Mouse (Mus musculus): ENCODE measurements around the gene Tssk4. TPM values are rescaled to one million over a fixed set of nuclear protein-coding genes. Genes with fewer than 3 reads are reported as not detected.

Tssk4 gene
- polyA plus RNA-seq (2021): 0.42 TPM

DNA sequence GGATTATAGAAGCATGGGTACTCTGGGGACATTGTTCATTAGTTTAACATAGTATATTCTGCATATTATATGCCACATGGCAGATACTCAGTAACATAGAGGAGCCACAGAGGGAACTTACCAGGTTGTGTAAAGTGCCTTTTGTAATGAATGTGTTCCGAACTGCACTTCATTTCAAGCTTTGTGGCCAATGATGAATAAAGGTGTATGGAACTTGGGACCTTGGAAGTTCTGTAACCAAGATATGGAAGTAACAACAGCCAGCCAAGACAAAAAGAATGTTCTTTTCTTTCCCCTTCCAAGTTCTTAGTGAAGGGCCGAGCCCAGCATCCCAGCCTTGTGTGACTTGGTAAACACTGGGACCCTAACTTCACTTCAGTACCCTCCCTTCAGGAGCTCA, at the start of gene Tssk4:
TSS of gene Tssk4 (plus strand) at position 301 of the 400 bp plus-strand sequence.
- no peak for DNase-seq (ENCODE audit: low read depth, low spot score)
- POLR2A ChIA-PET: interaction anchor here (0.9 kb wide), 1 partner anchor 8 kb away, joined by 4 read pairs; no protein-coding TSS in a partner anchor
- ATAC-seq: no peak

DNA sequence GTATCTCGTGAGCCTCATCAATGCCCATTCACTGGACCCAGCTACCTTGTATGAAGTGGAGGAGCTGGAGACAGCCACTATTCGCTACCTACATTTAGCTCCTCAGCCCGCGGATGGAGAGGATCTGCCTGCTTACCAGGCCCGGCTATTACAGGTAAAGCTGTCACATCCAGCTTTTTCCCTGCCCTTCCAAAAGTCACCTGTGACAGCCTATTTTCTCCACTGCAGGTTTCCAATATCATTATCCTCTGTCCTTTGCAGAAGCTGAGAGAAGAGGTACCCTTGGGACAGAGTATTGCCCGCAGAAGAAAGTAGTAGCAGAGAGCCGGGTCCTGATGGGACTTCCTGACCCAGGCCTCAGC, 46.7 kb upstream of the Tssk4 start, which contains the start of gene Irf9:
TSS of gene Irf9 (plus strand) at position 301 of the 362 bp plus-strand sequence.
- POLR2A ChIA-PET: interaction anchor here (1.3 kb wide), 1 partner anchor 43 kb away, joined by 3 read pairs; the partner anchor contains the start of genes A730061H03Rik and Dcaf11
- ATAC-seq (no peak), DNase-seq (ENCODE audit: low read depth, low spot score) (no peak)
- no peaks in the 10 kb centered on the region for H3K27me3 ChIP-seq
- TF ChIP-seq CTCF (IDR thresholded peaks at IDR 0.05): no peak
- in situ Hi-C loops (cut with MboI; ENCODE audit: low pct_unique_long_range_greater_than_20kb): no loop called here
- CTCF ChIA-PET: interaction anchor here (0.9 kb wide), 1 partner anchor 9 kb away, joined by 3 read pairs; no protein-coding TSS in a partner anchor

More for the DNA sequence above, at the start of gene Tssk4:
- no peak for TF ChIP-seq CTCF (IDR thresholded peaks at IDR 0.05)
- CTCF ChIA-PET: interaction anchor here (1.1 kb wide), 1 partner anchor 21 kb away, joined by 5 read pairs; no protein-coding TSS in a partner anchor
- in situ Hi-C loops (cut with MboI; ENCODE audit: low pct_unique_long_range_greater_than_20kb): no loop called here
- no peaks in the 10 kb centered on the region for H3K27me3 ChIP-seq

DNA sequence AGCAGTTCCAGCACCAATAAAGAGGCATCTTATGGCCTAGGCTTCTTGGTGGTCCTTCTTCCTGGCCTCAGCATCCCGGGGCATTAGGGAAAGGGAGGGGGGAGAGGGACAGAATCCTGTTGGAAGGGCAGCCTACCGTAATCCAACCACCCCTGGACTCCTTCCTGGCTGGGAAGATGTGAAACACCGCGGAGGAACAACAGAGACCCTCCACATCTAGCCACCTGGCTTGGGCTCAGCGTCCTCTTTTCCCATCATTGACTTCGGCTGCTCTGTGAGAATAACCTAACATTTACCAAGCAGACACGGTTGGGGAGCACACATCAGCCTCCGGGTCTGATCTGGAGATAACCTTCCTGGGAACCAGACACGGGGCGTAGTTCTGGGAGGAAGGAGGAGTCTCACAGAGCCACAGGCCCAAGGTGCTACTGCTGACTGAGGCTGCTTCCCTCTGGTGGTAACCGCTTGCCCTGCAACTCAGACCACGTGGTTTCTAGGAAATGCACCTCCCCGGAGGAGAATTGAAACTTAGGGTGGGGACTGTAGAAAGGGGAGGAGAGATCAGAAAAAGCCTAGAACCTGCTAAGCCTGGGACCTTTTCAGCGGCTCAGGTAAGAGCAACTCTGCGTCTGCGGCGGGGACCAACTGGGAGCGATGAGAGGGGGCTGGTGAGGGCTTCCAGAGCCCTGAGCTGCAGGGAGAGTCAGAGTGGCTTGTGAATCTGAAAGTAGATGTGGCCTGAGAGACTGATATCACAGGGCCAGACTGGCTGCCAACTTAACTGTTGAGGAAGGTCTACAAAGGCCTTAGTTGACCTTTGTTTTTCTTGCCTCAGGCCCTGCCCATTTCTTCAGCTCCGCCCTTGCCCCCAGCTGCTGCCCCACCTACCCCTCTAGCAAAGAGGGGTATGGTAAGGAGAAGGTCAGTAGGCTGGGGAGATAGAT, 46.1 kb upstream of the Tssk4 start:
- in situ Hi-C loops (cut with MboI; ENCODE audit: low pct_unique_long_range_greater_than_20kb): no loop called here
- ATAC-seq: peak; percentile 95
- POLR2A ChIA-PET: interaction anchor here (0.6 to 1.0 kb wide), 2 partner anchors 12 to 30 kb away, joined by 3 read pairs; partner anchors contain the start of gene Rnf31
- TF ChIP-seq CTCF (IDR thresholded peaks at IDR 0.05): no peak
- no peaks in the 10 kb centered on the region for H3K27me3 ChIP-seq
- CTCF ChIA-PET: interaction anchor here (0.9 kb wide), 1 partner anchor 9 kb away, joined by 3 read pairs; no protein-coding TSS in a partner anchor
- peak; percentile 80 for DNase-seq (ENCODE audit: low read depth, low spot score)

DNA sequence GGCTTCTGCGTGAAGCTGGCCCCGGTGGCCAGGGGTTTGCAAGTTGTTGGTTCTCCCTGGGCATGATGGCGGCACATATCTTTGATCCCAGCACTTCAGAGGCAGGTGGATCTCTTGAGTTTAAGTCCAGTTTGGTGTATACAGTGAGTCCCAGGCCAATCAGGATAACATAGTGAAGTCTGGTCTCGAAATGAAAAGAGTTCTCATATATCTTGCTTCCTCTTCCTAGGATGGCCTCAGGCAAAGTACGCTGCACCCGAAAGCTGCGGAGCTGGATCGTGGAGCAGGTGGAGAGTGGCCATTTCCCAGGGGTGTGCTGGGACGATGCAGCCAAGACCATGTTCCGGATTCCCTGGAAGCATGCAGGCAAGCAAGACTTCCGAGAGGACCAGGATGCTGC, 45.2 kb upstream of the Tssk4 start:
- CTCF ChIA-PET: no interaction called here
- POLR2A ChIA-PET: interaction anchor here (0.6 to 1.0 kb wide), 2 partner anchors 13 to 29 kb away, joined by 3 read pairs; partner anchors contain the start of gene Rnf31
- DNase-seq (ENCODE audit: low read depth, low spot score) (no peak), ATAC-seq (no peak)
- H3K27me3 ChIP-seq: no peaks in the 10 kb centered on the region
- in situ Hi-C loops (cut with MboI; ENCODE audit: low pct_unique_long_range_greater_than_20kb): no loop called here
- no peak for TF ChIP-seq CTCF (IDR thresholded peaks at IDR 0.05)

DNA sequence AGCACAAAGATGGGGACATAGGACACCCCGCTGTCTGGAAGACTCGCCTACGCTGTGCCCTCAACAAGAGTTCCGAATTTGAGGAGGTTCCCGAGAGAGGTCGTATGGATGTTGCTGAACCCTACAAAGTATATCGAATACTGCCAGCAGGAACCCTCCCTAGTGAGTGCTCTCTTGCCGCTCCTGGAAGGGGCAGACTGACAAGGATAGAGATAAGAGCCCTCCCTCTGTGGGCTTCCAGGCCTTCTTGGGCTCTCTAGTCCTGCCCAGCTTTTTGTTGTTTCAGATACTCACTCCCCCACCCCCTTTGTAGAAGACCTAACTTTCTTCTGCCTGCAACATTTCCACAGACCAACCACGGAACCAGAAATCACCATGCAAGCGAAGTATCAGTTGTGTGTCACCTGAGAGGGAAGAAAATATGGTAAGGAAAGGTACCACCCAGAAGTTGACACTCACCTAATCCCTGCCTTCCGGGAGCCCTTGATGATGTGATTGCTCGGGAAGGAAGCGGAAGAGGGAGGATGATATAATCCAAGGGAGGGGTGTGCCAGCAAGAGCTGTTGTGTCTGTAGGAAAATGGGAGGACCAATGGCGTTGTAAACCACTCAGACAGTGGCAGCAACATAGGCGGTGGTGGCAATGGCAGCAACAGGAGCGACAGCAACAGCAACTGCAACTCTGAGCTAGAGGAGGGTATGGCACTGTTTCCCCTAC, 44.1 kb upstream of the Tssk4 start:
- no peak for DNase-seq (ENCODE audit: low read depth, low spot score)
- ATAC-seq: no peak
- ChIA-PET CTCF (no interaction called here), POLR2A (interaction anchor here (0.7 kb wide), 1 partner anchor 40 kb away, joined by 3 read pairs; no protein-coding TSS in a partner anchor)
- TF ChIP-seq CTCF (IDR thresholded peaks at IDR 0.05): no peak
- no peaks in the 10 kb centered on the region for H3K27me3 ChIP-seq
- in situ Hi-C loops (cut with MboI; ENCODE audit: low pct_unique_long_range_greater_than_20kb): no loop called here

DNA sequence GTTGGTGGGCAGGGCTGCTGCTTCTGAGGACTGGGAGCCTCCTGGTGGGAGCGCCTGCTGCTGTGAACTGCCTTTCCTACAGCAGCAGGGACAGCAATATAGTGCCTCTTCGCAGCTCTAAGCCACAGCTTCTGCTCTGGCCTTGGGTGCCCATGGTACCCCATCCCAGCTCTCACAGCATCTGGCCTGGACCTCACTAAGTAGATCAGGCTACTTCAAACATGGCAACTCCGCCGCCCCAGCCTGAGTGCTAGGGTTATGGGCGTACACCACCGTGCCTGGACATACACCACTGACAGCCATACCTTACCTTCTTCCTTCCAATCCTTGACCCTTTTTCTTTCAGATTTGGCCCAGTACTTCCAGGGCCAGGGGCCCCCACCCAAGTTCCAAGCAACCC, 41.6 kb upstream of the Tssk4 start:
- CTCF ChIA-PET: no interaction called here
- DNase-seq (ENCODE audit: low read depth, low spot score): no peak
- in situ Hi-C loops (cut with MboI; ENCODE audit: low pct_unique_long_range_greater_than_20kb): no loop called here
- ATAC-seq: no peak
- POLR2A ChIA-PET: interaction anchor here (1.2 kb wide), 1 partner anchor 45 kb away, joined by 3 read pairs; no protein-coding TSS in a partner anchor
- no peaks in the 10 kb centered on the region for H3K27me3 ChIP-seq
- no peak for TF ChIP-seq CTCF (IDR thresholded peaks at IDR 0.05)

DNA sequence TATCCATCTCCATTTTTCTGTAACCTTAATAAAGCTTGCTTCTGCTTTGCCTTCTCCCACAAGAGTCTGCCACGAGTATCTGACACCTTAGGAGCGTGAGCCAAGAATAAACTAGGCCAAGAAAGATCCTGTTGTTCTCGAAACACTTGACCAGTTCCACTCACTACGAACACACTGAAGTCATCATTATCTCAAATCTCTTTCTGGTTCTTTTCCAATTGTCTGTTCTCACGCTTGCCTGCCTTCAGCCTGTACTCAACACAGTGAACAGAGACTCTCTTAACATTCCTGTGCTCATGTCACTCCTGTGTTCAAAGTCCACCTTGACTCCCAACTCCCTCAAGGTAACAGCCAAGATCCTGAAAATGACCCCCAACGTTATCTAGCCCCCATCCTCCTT, 36.6 kb upstream of the Tssk4 start:
- TF ChIP-seq CTCF (IDR thresholded peaks at IDR 0.05): no peak
- ATAC-seq (peak; percentile 85), DNase-seq (ENCODE audit: low read depth, low spot score) (peak; percentile 62)

DNA sequence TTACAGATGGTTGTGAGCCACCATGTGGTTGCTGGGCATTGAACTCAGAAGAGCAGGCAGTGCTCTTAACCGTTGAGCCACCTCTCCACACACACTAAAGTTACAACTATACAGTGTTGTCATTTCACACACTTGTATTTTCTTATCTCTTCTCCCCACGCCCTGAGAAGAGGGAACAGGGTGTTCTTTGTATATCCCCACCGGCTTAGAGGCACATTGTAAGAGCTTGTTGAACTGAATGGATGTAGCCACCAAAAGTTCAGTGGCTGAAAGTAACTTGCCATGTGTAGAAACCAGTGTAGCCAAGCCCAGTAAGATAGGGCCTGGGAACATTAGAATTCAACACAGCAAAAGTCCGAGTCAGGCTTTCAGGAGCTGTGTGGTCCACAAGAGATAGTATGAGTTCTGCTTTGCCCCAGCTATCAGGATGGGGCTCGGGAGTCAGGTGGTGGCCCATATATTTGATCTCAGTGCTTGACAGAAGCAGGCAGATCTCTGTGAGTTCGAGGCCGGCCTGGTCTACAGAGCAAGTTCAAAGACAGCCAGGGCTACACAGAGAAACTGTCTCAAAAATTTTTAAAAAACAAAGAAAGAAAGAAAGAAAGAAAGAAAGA, 35.3 kb upstream of the Tssk4 start:
- no peaks in the 10 kb centered on the region for H3K27me3 ChIP-seq
- no peak for DNase-seq (ENCODE audit: low read depth, low spot score)
- no peak for ATAC-seq
- POLR2A ChIA-PET: interaction anchor here (0.6 to 0.7 kb wide), 2 partner anchors 10 to 22 kb away, joined by 3 read pairs; no protein-coding TSS in a partner anchor
- CTCF ChIA-PET: no interaction called here
- in situ Hi-C loops (cut with MboI; ENCODE audit: low pct_unique_long_range_greater_than_20kb): loop anchor here (10.0 kb wide), 1 partner anchor 120 kb away; the partner anchor contains the start of gene Carmil3
- TF ChIP-seq CTCF (IDR thresholded peaks at IDR 0.05): no peak

More for the DNA sequence above, 36.6 kb upstream of the Tssk4 start:
- POLR2A ChIA-PET: no interaction called here
- in situ Hi-C loops (cut with MboI; ENCODE audit: low pct_unique_long_range_greater_than_20kb): loop anchor here (10.0 kb wide), 1 partner anchor 119 kb away; the partner anchor contains the start of gene Carmil3
- CTCF ChIA-PET: interaction anchor here (0.9 kb wide), 1 partner anchor 16 kb away, joined by 3 read pairs; no protein-coding TSS in a partner anchor
- H3K27me3 ChIP-seq: no peaks in the 10 kb centered on the region

DNA sequence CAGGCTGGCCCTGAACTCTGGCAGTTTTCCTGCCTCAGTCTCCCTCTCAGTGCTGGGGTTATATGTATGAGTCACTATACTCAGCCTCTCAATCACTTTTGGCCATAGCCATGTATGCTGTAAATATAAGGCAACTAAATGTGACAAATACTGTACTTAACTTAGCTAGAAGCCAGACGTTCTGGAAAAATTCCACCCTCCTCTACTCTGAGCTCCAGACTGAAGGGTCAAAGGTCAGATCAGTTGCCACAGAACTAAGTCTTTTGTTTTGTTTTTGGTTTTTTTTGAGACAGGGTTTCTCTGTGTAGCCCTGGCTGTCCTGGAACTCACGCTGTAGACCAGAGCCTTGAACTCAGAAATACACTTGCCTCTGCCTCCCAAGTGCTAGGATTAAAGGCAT, 34.1 kb upstream of the Tssk4 start:
- POLR2A ChIA-PET: interaction anchor here (0.6 to 0.7 kb wide), 3 partner anchors 24 to 848 kb away, joined by 3 to 5 read pairs (median 3); no protein-coding TSS in a partner anchor
- CTCF ChIA-PET: no interaction called here
- no peak for ATAC-seq
- H3K27me3 ChIP-seq: no peaks in the 10 kb centered on the region
- no peak for TF ChIP-seq CTCF (IDR thresholded peaks at IDR 0.05)
- in situ Hi-C loops (cut with MboI; ENCODE audit: low pct_unique_long_range_greater_than_20kb): loop anchor here (10.0 kb wide), 1 partner anchor 121 kb away; the partner anchor contains the start of gene Carmil3
- DNase-seq (ENCODE audit: low read depth, low spot score): no peak

DNA sequence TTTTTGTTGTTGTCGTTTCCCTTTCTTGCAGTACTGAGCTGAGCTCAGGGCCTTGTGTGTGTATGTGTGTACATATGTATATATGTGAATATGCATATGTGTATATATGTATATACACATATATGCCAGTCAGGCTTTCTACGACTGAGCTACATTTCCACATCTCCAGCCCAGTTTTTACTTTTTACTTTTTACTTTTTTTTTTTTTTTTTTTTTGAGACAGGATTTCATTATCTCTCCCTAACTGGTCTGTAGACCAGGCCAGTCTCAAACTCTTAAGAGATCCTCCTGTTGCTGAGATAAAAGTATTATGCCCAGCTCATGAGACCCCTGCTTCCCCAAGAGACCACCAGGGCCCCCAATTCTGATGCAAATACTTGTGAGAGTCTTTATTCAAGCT, 33.1 kb upstream of the Tssk4 start:
- in situ Hi-C loops (cut with MboI; ENCODE audit: low pct_unique_long_range_greater_than_20kb): loop anchor here (10.0 kb wide), 1 partner anchor 122 kb away; the partner anchor contains the start of gene Carmil3
- no peak for ATAC-seq
- ChIA-PET POLR2A (no interaction called here), CTCF (no interaction called here)
- TF ChIP-seq CTCF (IDR thresholded peaks at IDR 0.05): no peak
- H3K27me3 ChIP-seq: no peaks in the 10 kb centered on the region
- no peak for DNase-seq (ENCODE audit: low read depth, low spot score)

Data from Patski (cell line).